Mouse (Mus musculus): ENCODE measurements at regions not wholly inside any gene's neighbourhood (a gene's known extent, or its start where the extent isn't known, plus 50 kb on each side); places are given as distances from the start of the nearest gene placed in this dataset.

DNA sequence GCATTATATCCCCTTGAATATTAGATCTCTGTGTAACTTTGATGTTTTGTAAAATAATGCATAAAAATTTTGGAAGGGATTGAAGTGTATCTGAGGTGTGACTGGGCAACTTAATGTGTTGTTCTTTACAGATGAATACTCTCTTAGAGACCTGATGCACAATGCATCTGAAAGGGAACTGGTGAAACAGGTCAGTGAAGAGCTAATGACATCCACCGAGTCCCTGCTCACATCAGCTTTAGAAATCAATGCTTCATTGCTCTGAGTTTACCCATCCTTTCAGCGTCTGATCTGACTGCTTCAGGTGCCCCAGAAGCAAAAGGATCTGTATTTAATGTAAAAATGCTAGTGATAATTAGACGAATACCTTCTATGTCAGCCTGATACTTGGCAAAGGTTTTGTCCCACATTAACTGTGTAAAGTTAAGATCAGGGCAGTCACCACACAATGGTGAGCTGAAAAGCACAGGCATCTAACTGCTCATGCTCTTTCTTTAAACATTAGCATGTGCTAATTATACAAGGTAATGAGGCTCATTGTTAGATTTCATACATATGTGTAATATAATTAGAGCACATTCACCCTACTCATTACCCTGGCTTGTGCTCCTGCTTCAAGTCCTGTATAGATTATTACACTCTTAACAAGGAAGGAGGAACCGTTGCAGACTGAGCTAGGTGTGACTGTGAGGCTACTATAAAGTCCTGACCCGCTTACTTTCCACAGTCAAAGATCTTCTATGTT lies 204.6 kb upstream of the Tlr4 start:
- Histone ChIP-seq H3K36me3 (ENCODE audit: control insufficient read depth, insufficient read depth, low read length) (no peaks in the 10 kb centered on the region), H3K27ac (ENCODE audit: low read depth, low read length) (no peak overlapping the region), H3K4me1 (replicated peaks; ENCODE audit: control insufficient read depth, insufficient read depth, low read length) (no peaks in the 10 kb centered on the region), H3K9ac (ENCODE audit: low read depth, low read length) (no peak overlapping the region), H3K9me3 (ENCODE audit: control insufficient read depth, low read length) (no peaks in the 10 kb centered on the region), H3K4me2 (no peak overlapping the region), H3K4me3 (ENCODE audit: low read depth, low read length) (no peak overlapping the region), H3K27me3 (replicated peaks; ENCODE audit: control insufficient read depth, insufficient read depth, low read length) (no peaks in the 10 kb centered on the region)
- WGBS: 79% methylated on average over 5 of the region's 5 CpGs
- DNase-seq (ENCODE audit: low spot score): no peak
- ATAC-seq (replicated peaks; ENCODE audit: low FRiP score): no peak

DNA sequence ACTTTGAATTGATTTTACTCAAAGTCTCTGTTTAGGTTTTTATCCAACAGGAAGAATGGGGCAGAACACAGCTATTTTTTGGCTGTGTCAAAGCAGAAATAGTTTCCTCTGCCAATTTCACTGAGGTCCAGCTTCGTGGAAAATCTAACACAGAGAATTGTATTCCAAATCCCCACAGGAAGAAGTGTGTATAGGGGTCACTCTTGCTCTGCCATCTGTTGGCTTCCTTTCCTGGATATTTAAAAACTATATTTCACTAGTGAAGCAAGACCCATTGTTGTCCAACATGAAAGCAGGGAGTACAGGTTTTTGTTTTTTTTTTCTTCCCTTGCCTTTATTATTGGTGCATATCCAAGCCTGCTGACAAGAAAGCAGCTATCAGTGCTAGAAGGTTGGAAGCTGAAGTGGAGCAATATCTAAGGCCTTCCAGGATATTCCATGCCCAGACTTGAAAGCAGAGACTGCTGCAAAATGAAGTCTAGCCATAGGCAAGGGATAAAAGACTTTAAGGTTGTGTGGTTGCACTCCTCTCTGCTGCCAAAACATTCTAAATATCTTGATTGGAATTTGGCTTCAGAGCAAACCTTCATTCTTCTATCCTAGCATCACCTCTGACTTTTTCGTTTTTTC lies 208.5 kb upstream of the Tlr4 start:
- H3K4me2 ChIP-seq: no peak overlapping the region
- 74% methylated on average over 2 of the region's 2 CpGs for WGBS
- H3K4me1 ChIP-seq (replicated peaks; ENCODE audit: control insufficient read depth, insufficient read depth, low read length): no peaks in the 10 kb centered on the region
- H3K27me3 ChIP-seq (replicated peaks; ENCODE audit: control insufficient read depth, insufficient read depth, low read length): no peaks in the 10 kb centered on the region
- no peak overlapping the region for H3K27ac ChIP-seq (ENCODE audit: low read depth, low read length)
- no peak overlapping the region for H3K4me3 ChIP-seq (ENCODE audit: low read depth, low read length)
- DNase-seq (ENCODE audit: low spot score): no peak
- no peak overlapping the region for H3K9ac ChIP-seq (ENCODE audit: low read depth, low read length)
- H3K36me3 ChIP-seq (ENCODE audit: control insufficient read depth, insufficient read depth, low read length): no peaks in the 10 kb centered on the region
- no peaks in the 10 kb centered on the region for H3K9me3 ChIP-seq (ENCODE audit: control insufficient read depth, low read length)
- ATAC-seq (replicated peaks; ENCODE audit: low FRiP score): no peak

GRCm38 (mm10) chr4:66617743-66618736 lies 209.3 kb upstream of the Tlr4 start:
- no peak overlapping the region for H3K4me2 ChIP-seq
- no peaks in the 10 kb centered on the region for H3K27me3 ChIP-seq (replicated peaks; ENCODE audit: control insufficient read depth, insufficient read depth, low read length)
- no peaks in the 10 kb centered on the region for H3K4me1 ChIP-seq (replicated peaks; ENCODE audit: control insufficient read depth, insufficient read depth, low read length)
- ATAC-seq (replicated peaks; ENCODE audit: low FRiP score): no peak
- no peak overlapping the region for H3K4me3 ChIP-seq (ENCODE audit: low read depth, low read length)
- no peak overlapping the region for H3K27ac ChIP-seq (ENCODE audit: low read depth, low read length)
- DNase-seq (ENCODE audit: low spot score): no peak
- WGBS: 75% methylated on average over 7 of the region's 7 CpGs
- H3K9ac ChIP-seq (ENCODE audit: low read depth, low read length): no peak overlapping the region
- no peaks in the 10 kb centered on the region for H3K36me3 ChIP-seq (ENCODE audit: control insufficient read depth, insufficient read depth, low read length)
- no peaks in the 10 kb centered on the region for H3K9me3 ChIP-seq (ENCODE audit: control insufficient read depth, low read length)

DNA sequence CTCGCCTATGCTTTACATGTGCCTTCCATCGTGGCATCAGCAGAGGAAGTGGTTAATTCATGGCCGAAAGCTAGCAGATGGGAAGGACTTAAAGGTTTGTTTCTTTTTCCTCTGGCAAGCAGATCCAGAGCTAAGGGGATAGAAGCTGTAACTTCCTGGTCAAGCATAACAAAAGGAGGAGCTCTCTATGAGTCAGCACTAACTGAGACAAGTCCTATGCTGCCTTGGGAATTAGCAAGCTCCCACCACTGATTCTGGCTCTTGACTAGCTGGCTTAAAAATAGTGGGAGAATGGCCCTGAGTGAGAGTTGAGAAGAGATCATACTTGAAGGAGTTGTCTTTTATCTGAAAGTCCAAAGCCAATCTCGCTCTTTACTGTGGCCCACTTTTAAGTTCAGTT lies 210.3 kb upstream of the Tlr4 start:
- H3K9me3 ChIP-seq (ENCODE audit: control insufficient read depth, low read length): no peaks in the 10 kb centered on the region
- no peaks in the 10 kb centered on the region for H3K36me3 ChIP-seq (ENCODE audit: control insufficient read depth, insufficient read depth, low read length)
- no peak for ATAC-seq (replicated peaks; ENCODE audit: low FRiP score)
- DNase-seq (ENCODE audit: low spot score): no peak
- H3K4me2 ChIP-seq: no peak overlapping the region
- H3K4me1 ChIP-seq (replicated peaks; ENCODE audit: control insufficient read depth, insufficient read depth, low read length): no peaks in the 10 kb centered on the region
- no peak overlapping the region for H3K4me3 ChIP-seq (ENCODE audit: low read depth, low read length)
- 54% methylated on average over 4 of the region's 4 CpGs for WGBS
- no peak overlapping the region for H3K27ac ChIP-seq (ENCODE audit: low read depth, low read length)
- no peaks in the 10 kb centered on the region for H3K27me3 ChIP-seq (replicated peaks; ENCODE audit: control insufficient read depth, insufficient read depth, low read length)
- H3K9ac ChIP-seq (ENCODE audit: low read depth, low read length): no peak overlapping the region

DNA sequence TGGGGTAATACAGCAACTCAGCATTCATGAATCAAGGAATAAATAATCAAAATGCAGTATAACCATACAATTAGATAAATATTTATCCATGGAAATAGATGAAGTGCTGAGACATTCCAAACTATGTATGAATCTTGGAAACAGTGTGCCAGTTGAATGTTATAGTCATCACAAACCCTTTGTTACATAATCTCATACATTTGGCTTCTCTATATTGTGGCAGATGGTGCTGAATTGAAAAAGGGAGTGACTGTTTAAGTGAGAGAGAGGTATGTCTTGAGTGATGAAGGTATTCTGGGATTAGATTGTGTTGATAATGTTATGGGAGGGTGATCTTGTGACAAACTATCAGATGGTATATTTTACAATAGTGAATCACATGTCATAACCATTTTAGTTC lies 200.4 kb upstream of the Astn2 start:
- Histone ChIP-seq H3K36me3 (ENCODE audit: control insufficient read depth, insufficient read depth, low read length) (no peaks in the 10 kb centered on the region), H3K4me1 (replicated peaks; ENCODE audit: control insufficient read depth, insufficient read depth, low read length) (no peaks in the 10 kb centered on the region), H3K9ac (ENCODE audit: low read depth, low read length) (no peak overlapping the region), H3K27me3 (replicated peaks; ENCODE audit: control insufficient read depth, insufficient read depth, low read length) (no peaks in the 10 kb centered on the region), H3K4me2 (no peak overlapping the region), H3K9me3 (ENCODE audit: control insufficient read depth, low read length) (no peaks in the 10 kb centered on the region), H3K4me3 (ENCODE audit: low read depth, low read length) (no peak overlapping the region), H3K27ac (ENCODE audit: low read depth, low read length) (no peak overlapping the region)
- DNase-seq (ENCODE audit: low spot score) (no peak), ATAC-seq (replicated peaks; ENCODE audit: low FRiP score) (no peak)

DNA sequence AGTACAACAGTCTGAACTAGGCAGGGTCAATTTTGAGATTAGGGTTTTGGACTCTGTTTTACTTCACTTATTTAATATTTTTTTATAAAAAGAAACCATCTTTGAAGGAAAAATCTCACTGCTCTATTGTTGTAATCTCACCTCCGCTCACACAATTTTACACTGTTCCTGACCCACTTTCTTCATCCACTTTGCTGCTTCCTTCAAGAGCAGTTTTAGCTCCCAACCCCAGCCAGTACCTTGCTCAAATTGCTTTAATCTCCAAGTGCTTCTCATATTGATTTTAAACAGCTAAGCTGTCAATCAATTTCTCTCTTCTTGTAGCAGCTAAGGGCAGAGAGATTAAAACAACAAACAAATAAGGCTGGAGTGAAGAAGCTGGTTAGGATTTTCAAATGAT lies 194.3 kb upstream of the Astn2 start:
- DNase-seq (ENCODE audit: low spot score) (no peak), ATAC-seq (replicated peaks; ENCODE audit: low FRiP score) (no peak)
- no peaks in the 10 kb centered on the region for H3K9me3 ChIP-seq (ENCODE audit: control insufficient read depth, low read length)
- no peaks in the 10 kb centered on the region for H3K36me3 ChIP-seq (ENCODE audit: control insufficient read depth, insufficient read depth, low read length)
- H3K9ac ChIP-seq (ENCODE audit: low read depth, low read length): no peak overlapping the region
- no peak overlapping the region for H3K4me3 ChIP-seq (ENCODE audit: low read depth, low read length)
- no peaks in the 10 kb centered on the region for H3K4me1 ChIP-seq (replicated peaks; ENCODE audit: control insufficient read depth, insufficient read depth, low read length)
- no peak overlapping the region for H3K4me2 ChIP-seq
- whole genome bisulfite sequencing: 83% methylated on average over 1 of the region's 1 CpGs
- no peak overlapping the region for H3K27ac ChIP-seq (ENCODE audit: low read depth, low read length)
- H3K27me3 ChIP-seq (replicated peaks; ENCODE audit: control insufficient read depth, insufficient read depth, low read length): no peaks in the 10 kb centered on the region

GRCm38 (mm10) chr4:66586647-66587046 lies 182.2 kb upstream of the Astn2 start:
- Histone ChIP-seq H3K27ac (ENCODE audit: low read depth, low read length) (no peak overlapping the region), H3K4me1 (replicated peaks; ENCODE audit: control insufficient read depth, insufficient read depth, low read length) (no peaks in the 10 kb centered on the region), H3K27me3 (replicated peaks; ENCODE audit: control insufficient read depth, insufficient read depth, low read length) (no peaks in the 10 kb centered on the region), H3K36me3 (ENCODE audit: control insufficient read depth, insufficient read depth, low read length) (no peaks in the 10 kb centered on the region), H3K9me3 (ENCODE audit: control insufficient read depth, low read length) (no peaks in the 10 kb centered on the region), H3K4me2 (no peak overlapping the region), H3K4me3 (ENCODE audit: low read depth, low read length) (no peak overlapping the region), H3K9ac (ENCODE audit: low read depth, low read length) (no peak overlapping the region)
- 61% methylated on average over 5 of the region's 5 CpGs for WGBS
- no peak for ATAC-seq (replicated peaks; ENCODE audit: low FRiP score)
- no peak for DNase-seq (ENCODE audit: low spot score)

DNA sequence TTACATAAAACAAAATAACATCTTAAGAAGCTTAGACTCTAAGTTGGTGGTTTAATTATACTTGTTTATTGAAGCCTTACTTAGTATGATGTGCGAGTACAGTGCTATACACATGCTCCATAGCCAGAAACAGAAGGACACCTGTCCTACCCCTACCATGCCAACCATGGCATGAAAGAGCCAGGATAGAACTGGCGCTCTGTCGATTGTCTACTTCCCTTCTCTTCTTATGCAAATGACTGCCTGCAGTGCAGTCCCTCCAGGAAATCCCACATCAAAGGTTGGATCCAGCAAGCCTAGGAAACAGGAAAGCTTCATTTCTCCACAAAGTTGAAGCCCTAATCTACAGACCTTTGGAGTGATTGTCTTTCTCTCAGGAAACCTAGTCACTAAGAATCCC lies 181.8 kb upstream of the Astn2 start:
- Histone ChIP-seq H3K36me3 (ENCODE audit: control insufficient read depth, insufficient read depth, low read length) (no peaks in the 10 kb centered on the region), H3K4me3 (ENCODE audit: low read depth, low read length) (no peak overlapping the region), H3K4me1 (replicated peaks; ENCODE audit: control insufficient read depth, insufficient read depth, low read length) (no peaks in the 10 kb centered on the region), H3K9ac (ENCODE audit: low read depth, low read length) (no peak overlapping the region), H3K27me3 (replicated peaks; ENCODE audit: control insufficient read depth, insufficient read depth, low read length) (no peaks in the 10 kb centered on the region), H3K27ac (ENCODE audit: low read depth, low read length) (no peak overlapping the region), H3K4me2 (no peak overlapping the region), H3K9me3 (ENCODE audit: control insufficient read depth, low read length) (no peaks in the 10 kb centered on the region)
- DNase-seq (ENCODE audit: low spot score): no peak
- WGBS: 35% methylated on average over 3 of the region's 3 CpGs
- ATAC-seq (replicated peaks; ENCODE audit: low FRiP score): no peak

All from liver, embryonic 11.5 days (tissue).